Mouse (Mus musculus) midbrain, postnatal 0 days (tissue): Measurements from ENCODE around the gene Vangl2. TPM values are rescaled to one million over a fixed set of nuclear protein-coding genes. Genes with fewer than 3 reads are reported as not detected.

ENCODE experiments used
- ATAC-seq: fragments of 200-750 bp; cut with Nextera tagmentation; 2 replicates; pipeline ENCODE4 v1.8.0; 2017; ENCODE audit warnings: moderate number of reproducible peaks, mild to moderate bottlenecking, moderate TSS enrichment, moderate library complexity; ENCODE audit not compliant: low FRiP score
- DNase-seq: peaks from one replicate; pipeline ENCODE4 v3.0.0-alpha.2; 2015; ENCODE audit warnings: low spot score
- H3K27ac ChIP-seq: fragments of 300-500 bp; sonication (generic); 2 replicates; pipeline ENCODE4 v1.5.1; 2014; ENCODE audit warnings: low read depth, mild to moderate bottlenecking, low read length, mixed read lengths
- H3K27me3 ChIP-seq: fragments of 300-500 bp; sonication (generic); 2 replicates; pipeline ENCODE4 v1.6.1; 2014; ENCODE audit warnings: low read length, control low read depth, mixed read lengths; ENCODE audit not compliant: insufficient read depth
- H3K36me3 ChIP-seq: fragments of 300-500 bp; sonication (generic); 2 replicates; pipeline ENCODE4 v1.6.1; 2014; ENCODE audit warnings: low read length, control low read depth, mixed read lengths; ENCODE audit not compliant: insufficient read depth
- H3K4me1 ChIP-seq: fragments of 300-500 bp; sonication (generic); 2 replicates; pipeline ENCODE4 v1.6.1; 2014; ENCODE audit warnings: mild to moderate bottlenecking, control low read depth, antibody characterized with exemption, low read length, mixed read lengths; ENCODE audit not compliant: insufficient read depth
- H3K4me2 ChIP-seq: fragments of 300-500 bp; sonication (generic); 2 replicates; pipeline ENCODE4 v1.6.1; 2014; ENCODE audit warnings: low read depth, mild to moderate bottlenecking, low read length, mixed read lengths; ENCODE audit not compliant: poor library complexity, severe bottlenecking
- H3K4me3 ChIP-seq: fragments of 300-500 bp; sonication (generic); 2 replicates; pipeline ENCODE4 v1.5.1; 2014; ENCODE audit warnings: low read depth, mild to moderate bottlenecking, low read length, moderate library complexity
- H3K9ac ChIP-seq: fragments of 300-500 bp; sonication (generic); replicated peaks from 2 replicates; pipeline ENCODE4 v1.6.1; 2014; ENCODE audit warnings: mild to moderate bottlenecking, low read length, moderate library complexity, mixed read lengths; ENCODE audit not compliant: poor library complexity, severe bottlenecking
- H3K9me3 ChIP-seq: fragments of 300-500 bp; sonication (generic); 2 replicates; pipeline ENCODE4 v1.6.1; 2016; ENCODE audit warnings: low read length, control low read depth
- CTCF ChIP-seq: IDR thresholded peaks from 2 replicates; pipeline ENCODE4 v1.5.1; 2016; ENCODE audit warnings: antibody characterized with exemption, mild to moderate bottlenecking
- WGBS: fragments of 180-500 bp; shearing (Covaris S2); extraction: QIAGEN DNeasy Blood & Tissue Kit; methylation state at CpG from one replicate; pipeline ENCODE4 v1.1.7; 2014; 5-methylcytosine and 5-hydroxymethylcytosine counted together
- polyA plus RNA-seq: library from polyadenylated mRNA; unstranded; fragments of >200 nt; fragmentation: Nextera tagmentation; extraction: Ambion mirVana; gene quantifications from 2 replicates; pipeline ENCODE4 v1.2.1, GENCODE M21; 2015
- total RNA-seq: library from RNA; depleted of rRNA; stranded (reverse); fragments of >200 nt; gene quantifications from 2 replicates; pipeline ENCODE4 v1.2.3, GENCODE M21; 2014

The Vangl2 gene
- total and polyA plus RNA-seq, 2 experiments from 2014 or later, result 44.2 to 85.8 TPM

DNA sequence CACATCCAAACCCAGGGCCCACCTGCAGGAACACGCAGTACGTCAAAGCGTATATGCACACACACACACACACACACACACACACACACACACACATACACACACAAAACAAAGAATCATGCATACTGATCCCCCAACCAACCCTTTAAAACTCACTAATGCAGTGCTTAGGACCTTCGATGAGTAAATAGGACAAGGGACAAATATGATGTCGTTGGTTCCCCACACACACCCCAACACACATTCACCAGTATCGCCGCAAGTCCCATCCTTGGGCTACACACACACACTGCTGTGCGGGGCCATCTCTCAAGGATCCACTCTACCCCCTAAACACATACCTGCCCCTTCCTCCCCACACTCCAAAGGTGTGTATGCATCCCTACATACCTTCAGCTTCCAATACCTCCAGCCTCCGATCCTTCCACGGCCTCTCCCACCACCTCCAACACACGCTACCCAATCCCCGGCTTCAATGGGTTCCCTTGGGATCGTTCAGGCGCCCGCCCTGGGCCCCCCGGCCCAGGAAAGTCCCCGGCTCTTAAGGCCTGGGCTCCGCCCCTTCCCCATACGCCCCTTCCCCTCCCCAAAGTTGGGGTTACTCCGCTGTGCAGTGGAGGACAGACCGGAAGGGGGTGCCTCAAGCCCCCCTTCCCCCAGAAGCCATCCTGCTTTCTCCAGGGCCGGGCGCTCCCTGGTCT lies 1.9 kb downstream of the Vangl2 start:
- H3K9ac ChIP-seq, result peak overlapping the region; percentile 94
- WGBS, result under 1% methylated on average over 23 of the region's 23 CpGs
- peaks cover 22% of the 10 kb centered on the region for H3K4me1 ChIP-seq
- no peak for TF ChIP-seq CTCF
- no peaks in the 10 kb centered on the region for H3K9me3 ChIP-seq
- DNase-seq, result peak; percentile 87
- ATAC-seq, result peak; percentile 78
- peak overlapping the region; percentile 94 for H3K4me3 ChIP-seq
- H3K36me3 ChIP-seq, result no peaks in the 10 kb centered on the region
- peak overlapping the region; percentile 87 for H3K4me2 ChIP-seq
- H3K27me3 ChIP-seq, result no peaks in the 10 kb centered on the region
- peak overlapping the region; percentile 96 for H3K27ac ChIP-seq

GRCm38 (mm10) chr1:172025201-172025904 lies 2.9 kb downstream of the Vangl2 start:
- Histone ChIP-seq H3K9ac (peak overlapping the region; percentile 94), H3K27ac (peak overlapping the region; percentile 96), H3K4me2 (peak overlapping the region; percentile 87), H3K27me3 (no peaks in the 10 kb centered on the region), H3K4me1 (peaks cover 22% of the 10 kb centered on the region), H3K9me3 (no peaks in the 10 kb centered on the region), H3K36me3 (no peaks in the 10 kb centered on the region), H3K4me3 (peak overlapping the region; percentile 94)
- WGBS, result 2% methylated on average over 8 of the region's 8 CpGs
- no peak for TF ChIP-seq CTCF
- ATAC-seq, result no peak
- no peak for DNase-seq

DNA sequence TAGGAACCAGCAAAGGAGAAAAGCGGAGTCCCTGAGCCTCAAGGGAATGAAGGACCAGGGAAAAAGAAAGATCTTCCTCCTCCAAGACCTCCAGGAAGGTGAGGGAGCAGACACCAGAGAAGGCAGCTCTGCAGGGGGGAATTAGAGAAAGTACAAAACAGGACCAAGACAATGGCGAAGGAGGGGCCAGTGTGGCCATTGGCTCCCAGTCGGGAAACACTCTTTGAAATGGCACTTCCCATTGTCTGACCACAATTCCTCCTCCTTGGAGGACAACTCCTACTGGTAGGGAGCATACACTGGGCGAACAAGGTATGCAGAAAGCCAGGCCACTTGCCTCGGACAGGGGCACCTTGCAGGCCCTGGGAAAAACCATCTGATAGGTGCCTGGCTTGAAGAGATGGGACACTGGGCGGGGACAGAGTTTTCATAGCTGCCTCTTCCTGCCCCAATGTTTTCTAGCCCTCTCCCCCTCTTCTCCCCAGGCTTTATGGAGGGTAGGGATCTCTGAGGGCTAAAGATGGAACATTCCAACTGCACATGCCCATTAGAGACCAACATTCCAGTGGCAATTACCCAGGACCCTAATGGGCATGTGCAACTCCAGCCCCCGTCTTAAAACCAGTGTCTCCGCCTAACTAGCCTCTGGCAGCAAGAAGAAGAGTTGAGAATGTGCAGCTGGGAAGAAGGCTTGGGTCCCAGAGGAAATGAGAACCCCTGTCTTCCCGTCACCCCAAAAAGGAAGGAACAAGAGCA lies 3.9 kb downstream of the Vangl2 start:
- H3K27ac ChIP-seq, result 0 out of 2 replicates have a peak overlapping the region, but pooled peaks have one; percentile 6
- H3K4me3 ChIP-seq, result peak overlapping the region; percentile 94
- no peak for ATAC-seq
- H3K27me3 ChIP-seq, result no peaks in the 10 kb centered on the region
- no peak for TF ChIP-seq CTCF
- H3K9ac ChIP-seq, result peak overlapping the region; percentile 94
- no peaks in the 10 kb centered on the region for H3K36me3 ChIP-seq
- no peaks in the 10 kb centered on the region for H3K9me3 ChIP-seq
- peak overlapping the region; percentile 87 for H3K4me2 ChIP-seq
- WGBS, result 14% methylated on average over 9 of the region's 9 CpGs
- no peak for DNase-seq
- peaks cover 25% of the 10 kb centered on the region for H3K4me1 ChIP-seq

- TF ChIP-seq CTCF, result no peak
- no peaks in the 10 kb centered on the region for H3K9me3 ChIP-seq
- H3K4me3 ChIP-seq, result no peak overlapping the region
- ATAC-seq (no peak), DNase-seq (no peak)
- no peak overlapping the region for H3K9ac ChIP-seq
- H3K27me3 ChIP-seq, result no peaks in the 10 kb centered on the region
- no peak overlapping the region for H3K4me2 ChIP-seq
- H3K4me1 ChIP-seq, result peaks cover 48% of the 10 kb centered on the region
- no peaks in the 10 kb centered on the region for H3K36me3 ChIP-seq
- WGBS, result 60% methylated on average over 10 of the region's 10 CpGs
- H3K27ac ChIP-seq, result no peak overlapping the region
These were observed 8.3 kb downstream of the Vangl2 start for GRCm38 (mm10) chr1:172019863-172020521.

DNA sequence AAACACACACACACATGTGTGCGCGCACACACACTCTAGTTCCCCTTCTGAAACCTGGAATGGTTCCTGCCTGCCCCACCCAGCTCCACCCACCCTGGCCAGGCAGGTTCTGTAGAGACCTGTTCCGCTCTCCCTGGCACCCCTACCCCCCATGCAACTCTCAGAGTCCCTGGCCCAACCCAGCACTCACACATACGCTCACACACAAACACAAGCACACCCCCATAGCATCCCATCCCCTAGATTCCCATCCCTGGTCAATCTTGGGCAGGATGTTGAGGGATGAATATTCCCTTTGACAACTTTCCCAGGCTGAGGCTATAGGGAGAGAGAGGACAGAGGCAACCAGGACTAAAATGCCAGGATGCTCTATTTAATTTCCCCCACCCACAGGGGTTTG lies 8.9 kb downstream of the Vangl2 start:
- Histone ChIP-seq H3K4me1 (peaks cover 46% of the 10 kb centered on the region), H3K27me3 (no peaks in the 10 kb centered on the region), H3K27ac (no peak overlapping the region), H3K9me3 (no peaks in the 10 kb centered on the region), H3K4me3 (no peak overlapping the region), H3K4me2 (no peak overlapping the region), H3K9ac (no peak overlapping the region), H3K36me3 (no peaks in the 10 kb centered on the region)
- no peak for TF ChIP-seq CTCF
- 95% methylated on average over 4 of the region's 4 CpGs for WGBS
- ATAC-seq (no peak), DNase-seq (no peak)
